Mouse (Mus musculus): ENCODE measurements around the gene Tex35.

The Tex35 gene

GRCm38 (mm10) chr1:157049886-157050285 is 58.6 kb downstream of the Tex35 start:
- no peak for DNase-seq
